Mouse (Mus musculus) hindlimb bud, embryonic 11.5 days (tissue): ENCODE measurements at regions not wholly inside any gene's neighbourhood (a gene's known extent, or its start where the extent isn't known, plus 50 kb on each side); places are given as distances from the start of the nearest gene placed in this dataset.

ENCODE experiments used
- DNase-seq: peaks from one replicate; pipeline ENCODE4 v3.0.0-alpha.2; 2012; ENCODE audit warnings: low read depth, low spot score; ENCODE audit errors: extremely low spot score

GRCm38 (mm10) chr10:126748696-126749466 lies 152.3 kb downstream of the Atp23 start:
- no peak for DNase-seq

GRCm38 (mm10) chr10:126734661-126735060 lies 166.5 kb downstream of the Atp23 start:
- no peak for DNase-seq

- no peak for DNase-seq
Measured at GRCm38 (mm10) chr10:126727840-126728239, 173.3 kb downstream of the Atp23 start.

- DNase-seq, result no peak
Measured at GRCm38 (mm10) chr10:126717961-126718360, 183.2 kb downstream of the Atp23 start.

GRCm38 (mm10) chr10:126711758-126712157 lies 189.4 kb downstream of the Atp23 start:
- no peak for DNase-seq

GRCm38 (mm10) chr10:126709219-126709917 lies 191.8 kb downstream of the Atp23 start:
- DNase-seq, result no peak

GRCm38 (mm10) chr10:126708730-126709129 lies 192.4 kb downstream of the Atp23 start:
- no peak for DNase-seq

- DNase-seq, result no peak
Measured at GRCm38 (mm10) chr10:126708215-126708614, 192.9 kb downstream of the Atp23 start.

- DNase-seq, result no peak
Measured at GRCm38 (mm10) chr10:126697086-126697485, 204.1 kb downstream of the Atp23 start.

- no peak for DNase-seq
Measured at GRCm38 (mm10) chr10:126690914-126691673, 210.1 kb downstream of the Atp23 start.

- no peak for DNase-seq
Measured at GRCm38 (mm10) chr10:126680275-126681184, 220.6 kb downstream of the Atp23 start.

GRCm38 (mm10) chr10:126679224-126680120 lies 221.7 kb downstream of the Atp23 start:
- DNase-seq, result no peak

GRCm38 (mm10) chr10:126673437-126673836 lies 227.7 kb downstream of the Atp23 start:
- DNase-seq, result no peak

- no peak for DNase-seq
Measured at GRCm38 (mm10) chr10:126664408-126665083, 236.6 kb downstream of the Atp23 start.

- no peak for DNase-seq
Measured at GRCm38 (mm10) chr10:126663461-126664013, 237.6 kb downstream of the Atp23 start.

GRCm38 (mm10) chr10:126662765-126663164 lies 238.4 kb downstream of the Atp23 start:
- DNase-seq, result no peak

GRCm38 (mm10) chr10:126661095-126661615 lies 240.0 kb downstream of the Atp23 start:
- DNase-seq, result no peak

GRCm38 (mm10) chr10:126660024-126660423 lies 241.1 kb downstream of the Atp23 start:
- no peak for DNase-seq
